Mouse (Mus musculus): ENCODE data around the gene Gapdh. TPM values are rescaled to one million over a fixed set of nuclear protein-coding genes. Genes with fewer than 3 reads are reported as not detected.

Gene Gapdh
- polyA plus RNA-seq, 1 experiment from 2014 or later: 2,408 TPM

DNA sequence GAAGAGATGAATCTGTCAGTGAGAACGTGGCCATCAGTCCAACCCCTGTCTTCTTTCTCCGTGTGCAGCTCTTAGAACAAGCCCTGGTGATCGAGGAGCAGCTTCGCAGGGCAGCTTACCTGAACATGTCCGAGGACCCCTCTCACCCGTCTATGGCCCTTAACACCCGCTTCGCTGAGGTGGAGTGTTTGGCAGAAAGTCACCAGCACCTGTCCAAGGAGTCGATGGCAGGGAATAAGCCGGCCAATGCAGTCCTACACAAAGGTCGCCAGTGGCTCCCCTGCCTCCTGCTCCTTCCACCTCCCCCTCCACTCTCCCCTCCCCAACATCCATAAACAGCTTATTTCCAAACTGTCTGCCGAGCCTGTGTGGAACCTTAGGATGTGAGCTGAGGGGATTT is 37.5 kb downstream of the Gapdh start:
- DNase-seq (ENCODE audit: low spot score): no peak
- no peak overlapping the region for H3K27ac ChIP-seq (ENCODE audit: low read depth)
- H3K9me3 ChIP-seq (ENCODE audit: control insufficient read depth, low read length): no peaks in the 10 kb centered on the region
- no peak for ATAC-seq (replicated peaks; ENCODE audit: low FRiP score, low TSS enrichment, low read depth)
- peaks cover 74% of the 10 kb centered on the region for H3K36me3 ChIP-seq (ENCODE audit: control insufficient read depth, insufficient read depth, low read length)
- 0 out of 2 replicates have a peak, but pooled peaks cover 2% of the 10 kb centered on the region for H3K4me1 ChIP-seq (replicated peaks; ENCODE audit: control insufficient read depth, insufficient read depth, low read length)
- 87% methylated on average over 12 of the region's 12 CpGs for WGBS
- no peaks in the 10 kb centered on the region for H3K27me3 ChIP-seq (replicated peaks; ENCODE audit: control insufficient read depth, insufficient read depth, low read length)
- no peak overlapping the region for H3K4me3 ChIP-seq (ENCODE audit: low read depth, low read length)
- H3K4me2 ChIP-seq (ENCODE audit: low read length): no peak overlapping the region
- no peak overlapping the region for H3K9ac ChIP-seq (ENCODE audit: low read length)

DNA sequence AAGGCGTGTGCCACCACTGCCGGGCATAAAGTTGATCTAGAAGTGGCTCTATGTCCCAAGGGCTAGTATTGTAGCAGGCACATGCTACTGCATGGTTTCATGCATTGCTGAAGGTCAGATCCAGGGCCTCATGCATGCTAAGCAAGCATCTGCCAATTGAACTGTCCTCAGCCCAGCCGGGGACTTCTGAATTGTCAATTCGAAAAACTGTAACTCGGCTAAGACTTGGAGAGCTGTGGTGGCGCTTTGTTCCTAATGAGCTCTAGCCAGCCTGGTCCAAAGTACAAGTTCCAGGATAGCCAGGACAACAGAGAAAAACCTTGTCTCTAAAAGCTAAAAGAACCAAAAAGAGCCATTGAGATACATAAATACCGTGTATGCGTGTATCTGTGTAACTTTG is 46.9 kb downstream of the Gapdh start:
- Histone ChIP-seq H3K4me3 (ENCODE audit: low read depth, low read length) (no peak overlapping the region), H3K4me2 (ENCODE audit: low read length) (no peak overlapping the region), H3K36me3 (ENCODE audit: control insufficient read depth, insufficient read depth, low read length) (peaks cover 99% of the 10 kb centered on the region), H3K4me1 (replicated peaks; ENCODE audit: control insufficient read depth, insufficient read depth, low read length) (no peaks in the 10 kb centered on the region), H3K27ac (ENCODE audit: low read depth) (no peak overlapping the region), H3K9me3 (ENCODE audit: control insufficient read depth, low read length) (no peaks in the 10 kb centered on the region), H3K27me3 (replicated peaks; ENCODE audit: control insufficient read depth, insufficient read depth, low read length) (no peaks in the 10 kb centered on the region), H3K9ac (ENCODE audit: low read length) (no peak overlapping the region)
- 95% methylated on average over 8 of the region's 8 CpGs for WGBS
- DNase-seq (ENCODE audit: low spot score) (no peak), ATAC-seq (replicated peaks; ENCODE audit: low FRiP score, low TSS enrichment, low read depth) (no peak)

DNA sequence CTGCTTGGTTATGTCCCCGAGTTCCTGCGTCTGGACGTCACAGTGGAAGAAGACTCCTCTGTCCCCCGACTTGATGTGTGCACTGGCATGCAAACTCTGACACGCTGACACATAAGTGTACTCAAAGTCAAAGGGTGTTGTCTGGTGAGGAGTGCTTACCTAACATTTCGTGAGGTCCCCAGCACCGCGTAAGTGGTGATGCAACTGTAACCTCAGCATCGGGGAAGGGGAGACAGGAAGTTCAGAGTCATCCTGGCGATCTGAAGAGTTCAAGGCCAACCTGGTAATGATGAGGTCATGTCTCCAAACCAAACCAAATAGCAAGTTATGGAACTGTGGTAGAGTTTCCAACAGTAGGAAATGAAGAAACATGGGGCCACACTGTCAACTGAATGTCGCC is 53.7 kb downstream of the Gapdh start:
- Histone ChIP-seq H3K27ac (ENCODE audit: low read depth) (no peak overlapping the region), H3K36me3 (ENCODE audit: control insufficient read depth, insufficient read depth, low read length) (peaks cover 99% of the 10 kb centered on the region), H3K4me2 (ENCODE audit: low read length) (no peak overlapping the region), H3K4me1 (replicated peaks; ENCODE audit: control insufficient read depth, insufficient read depth, low read length) (no peaks in the 10 kb centered on the region), H3K27me3 (replicated peaks; ENCODE audit: control insufficient read depth, insufficient read depth, low read length) (no peaks in the 10 kb centered on the region), H3K4me3 (ENCODE audit: low read depth, low read length) (no peak overlapping the region), H3K9me3 (ENCODE audit: control insufficient read depth, low read length) (no peaks in the 10 kb centered on the region), H3K9ac (ENCODE audit: low read length) (no peak overlapping the region)
- ATAC-seq (replicated peaks; ENCODE audit: low FRiP score, low TSS enrichment, low read depth) (no peak), DNase-seq (ENCODE audit: low spot score) (no peak)
- WGBS: 91% methylated on average over 11 of the region's 11 CpGs

Small RNAs within 50 kb of the gene (microRNA-seq; reads per million reads assigned to microRNA genes)
- gene Mir3098: 0.51 reads per million

Other genes starting within 250 kb of the Gapdh start
- 232 and 257 TPM in 2 replicates for gene Ptms, start 246.4 kb downstream of the Gapdh start, polyA plus RNA-seq (2014; fragmentation: Nextera tagmentation; extraction: Ambion mirVana)
- 352 and 357 TPM in 2 replicates for gene Mlf2, start 235.1 kb downstream of the Gapdh start, polyA plus RNA-seq (2014; fragmentation: Nextera tagmentation; extraction: Ambion mirVana)
- gene Cops7a, start 200.9 kb downstream of the Gapdh start, polyA plus RNA-seq (2014; fragmentation: Nextera tagmentation; extraction: Ambion mirVana): 155 and 159 TPM in 2 replicates
- gene Pianp, start 169.8 kb downstream of the Gapdh start, polyA plus RNA-seq (2014; fragmentation: Nextera tagmentation; extraction: Ambion mirVana): 0.85 and 1.2 TPM in 2 replicates
- 9.2 and 10.8 TPM in 2 replicates for gene Zfp384, start 157.3 kb downstream of the Gapdh start, polyA plus RNA-seq (2014; fragmentation: Nextera tagmentation; extraction: Ambion mirVana)
- gene Ing4, start 126.7 kb downstream of the Gapdh start, polyA plus RNA-seq (2014; fragmentation: Nextera tagmentation; extraction: Ambion mirVana): 94.4 and 108 TPM in 2 replicates
- 11.4 and 13.4 TPM in 2 replicates for gene Acrbp, start 116.8 kb downstream of the Gapdh start, polyA plus RNA-seq (2014; fragmentation: Nextera tagmentation; extraction: Ambion mirVana)
- 2.3 and 3.0 TPM in 2 replicates for gene Lpar5, start 98.5 kb downstream of the Gapdh start, polyA plus RNA-seq (2014; fragmentation: Nextera tagmentation; extraction: Ambion mirVana)
- gene Chd4, start 70.5 kb downstream of the Gapdh start, polyA plus RNA-seq (2014; fragmentation: Nextera tagmentation; extraction: Ambion mirVana): 74.2 and 74.8 TPM in 2 replicates
- 72.1 and 75.2 TPM in 2 replicates for gene Nop2, start 34.6 kb downstream of the Gapdh start, polyA plus RNA-seq (2014; fragmentation: Nextera tagmentation; extraction: Ambion mirVana)
- 6.7 and 7.6 TPM in 2 replicates for gene Iffo1, start 21.2 kb downstream of the Gapdh start, polyA plus RNA-seq (2014; fragmentation: Nextera tagmentation; extraction: Ambion mirVana)
- gene Ncapd2, start 25.2 kb upstream of the Gapdh start, polyA plus RNA-seq (2014; fragmentation: Nextera tagmentation; extraction: Ambion mirVana): 109 and 129 TPM in 2 replicates
- 217 and 221 TPM in 2 replicates for gene Mrpl51, start 25.3 kb upstream of the Gapdh start, polyA plus RNA-seq (2014; fragmentation: Nextera tagmentation; extraction: Ambion mirVana)
- gene Vamp1, start 49.1 kb upstream of the Gapdh start, polyA plus RNA-seq (2014; fragmentation: Nextera tagmentation; extraction: Ambion mirVana): 2.5 and 2.7 TPM in 2 replicates
- gene Tapbpl, start 65.4 kb upstream of the Gapdh start, polyA plus RNA-seq (2014; fragmentation: Nextera tagmentation; extraction: Ambion mirVana): 5.7 and 7.1 TPM in 2 replicates
- gene Cd27, start 70.5 kb upstream of the Gapdh start, polyA plus RNA-seq (2014; fragmentation: Nextera tagmentation; extraction: Ambion mirVana): 1.4 and 2.1 TPM in 2 replicates
- 0.12 TPM in 1 of 2 replicates, not detected in the other for gene Tuba3a, start 119.6 kb upstream of the Gapdh start, polyA plus RNA-seq (2014; fragmentation: Nextera tagmentation; extraction: Ambion mirVana)
- gene Ltbr, start 147.4 kb upstream of the Gapdh start, polyA plus RNA-seq (2014; fragmentation: Nextera tagmentation; extraction: Ambion mirVana): 67.4 and 67.8 TPM in 2 replicates
- 2.0 TPM in 2 replicates for gene Scnn1a, start 154.2 kb upstream of the Gapdh start, polyA plus RNA-seq (2014; fragmentation: Nextera tagmentation; extraction: Ambion mirVana)
- gene Tnfrsf1a, start 182.9 kb upstream of the Gapdh start, polyA plus RNA-seq (2014; fragmentation: Nextera tagmentation; extraction: Ambion mirVana): 60.6 and 63.3 TPM in 2 replicates
- gene Plekhg6, start 214.3 kb upstream of the Gapdh start, polyA plus RNA-seq (2014; fragmentation: Nextera tagmentation; extraction: Ambion mirVana): 2.4 and 2.8 TPM in 2 replicates